Mouse (Mus musculus) ES-Bruce4 (cell line): ENCODE measurements around the gene Ndufs1. TPM values are rescaled to one million over a fixed set of nuclear protein-coding genes. Genes with fewer than 3 reads are reported as not detected.
"Not testable (repeated sequence)": the region's sequence is repeated elsewhere in the genome, so short reads cannot be mapped to it uniquely, and the experiment has no call there.

Source experiments
- H3K27ac ChIP-seq: 2 replicates; pipeline ENCODE4 v1.5.1; 2012; ENCODE audit warnings: low read length, inconsistent platforms; ENCODE audit not compliant: insufficient read depth
- H3K27me3 ChIP-seq: 2 replicates; pipeline ENCODE4 v1.6.1; 2012; ENCODE audit warnings: mild to moderate bottlenecking, low read length, inconsistent platforms; ENCODE audit not compliant: control insufficient read depth, poor library complexity, insufficient read depth, severe bottlenecking
- H3K36me3 ChIP-seq: 2 replicates; pipeline ENCODE4 v1.6.1; 2012; ENCODE audit warnings: inconsistent platforms, mild to moderate bottlenecking, low read length, moderate library complexity; ENCODE audit not compliant: control insufficient read depth, poor library complexity, insufficient read depth, severe bottlenecking
- H3K4me1 ChIP-seq: one replicate; pipeline ENCODE4 v1.8.1; 2011; ENCODE audit warnings: low read length; ENCODE audit not compliant: control insufficient read depth, insufficient read depth
- H3K4me3 ChIP-seq: 2 replicates; pipeline ENCODE4 v1.5.1; 2011; ENCODE audit warnings: low read depth, mild to moderate bottlenecking, low read length
- H3K9ac ChIP-seq: 2 replicates; pipeline ENCODE4 v1.6.1; 2012; ENCODE audit warnings: low read depth, mild to moderate bottlenecking, inconsistent platforms; ENCODE audit not compliant: poor library complexity, severe bottlenecking
- H3K9me3 ChIP-seq: replicated peaks from 2 replicates; pipeline ENCODE4 v1.6.1; 2012; ENCODE audit warnings: mild to moderate bottlenecking, low read length, inconsistent platforms; ENCODE audit not compliant: control insufficient read depth, poor library complexity, insufficient read depth, severe bottlenecking
- CTCF ChIP-seq: IDR thresholded peaks from one replicate; pipeline ENCODE4 v1.8.1; 2011; ENCODE audit warnings: low read depth, low read length
- EP300 ChIP-seq: IDR thresholded peaks from 2 replicates; pipeline ENCODE4 v1.6.1; 2011; ENCODE audit warnings: low read depth, low read length; ENCODE audit not compliant: insufficient read depth
- POLR2A ChIP-seq: IDR thresholded peaks from one replicate; pipeline ENCODE4 v1.8.1; 2011; ENCODE audit warnings: low read length; ENCODE audit not compliant: insufficient read depth
- polyA plus RNA-seq: library from polyadenylated mRNA; stranded (reverse); fragments of >200 nt; gene quantifications from 2 replicates; pipeline ENCODE4 v1.2.4, GENCODE M21; 2011; ENCODE audit warnings: low read depth; ENCODE audit not compliant: missing spikeins, insufficient read depth, insufficient read length

Ndufs1 gene
- polyA plus RNA-seq, 1 experiment: 106 TPM

DNA sequence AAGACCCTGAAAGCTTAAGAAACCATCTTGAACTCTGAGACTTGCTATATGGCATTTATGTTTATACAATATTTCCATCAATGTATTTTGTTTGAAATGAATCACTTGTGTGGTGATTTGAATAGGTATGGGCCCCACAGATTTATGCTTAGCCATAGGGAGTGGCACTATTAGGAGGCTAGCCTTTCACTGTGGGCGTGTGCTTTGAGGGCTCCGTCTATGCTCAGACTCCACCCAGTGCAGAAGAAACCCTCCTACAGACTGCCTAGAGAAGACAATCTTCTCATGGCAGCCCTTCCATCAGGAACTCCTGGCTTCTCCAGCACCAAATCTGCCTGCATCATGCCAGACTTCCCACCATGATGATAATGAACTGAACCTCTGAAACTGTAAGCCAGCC lies 8.0 kb downstream of the Ndufs1 start:
- Histone ChIP-seq H3K4me1 (no peaks in the 10 kb centered on the region), H3K9me3 (no peaks in the 10 kb centered on the region), H3K9ac (no peak overlapping the region), H3K36me3 (peaks cover 50% of the 10 kb centered on the region), H3K4me3 (no peak overlapping the region), H3K27ac (no peak overlapping the region), H3K27me3 (no peaks in the 10 kb centered on the region)
- TF ChIP-seq CTCF (no peak), POLR2A (no peak), EP300 (no peak)

DNA sequence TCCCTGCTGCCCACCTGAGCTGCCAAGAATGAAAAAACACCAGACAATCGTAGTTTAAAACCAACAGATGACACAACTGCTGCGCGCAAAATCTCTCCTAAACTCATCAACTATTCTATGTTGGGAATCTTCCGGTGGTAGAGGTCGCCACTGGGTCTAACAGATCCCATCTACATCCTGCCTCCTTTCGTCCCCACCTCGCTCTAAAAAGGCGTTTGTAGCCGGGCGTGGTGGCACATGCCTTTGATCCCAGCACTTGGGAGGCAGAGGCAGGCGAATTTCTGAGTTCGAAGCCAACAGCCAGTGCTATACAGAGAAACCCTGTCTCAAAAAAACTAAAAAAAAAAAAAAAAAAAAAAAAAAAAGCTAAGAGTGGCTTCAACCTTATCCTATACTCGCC lies 36.4 kb downstream of the Ndufs1 start:
- Histone ChIP-seq H3K27me3 (no peaks in the 10 kb centered on the region), H3K4me1 (peaks cover 3% of the 10 kb centered on the region), H3K4me3 (peak overlapping the region; percentile 35), H3K9ac (peak overlapping the region; percentile 68), H3K27ac (peak overlapping the region; percentile 100), H3K9me3 (no peaks in the 10 kb centered on the region), H3K36me3 (peaks cover 21% of the 10 kb centered on the region)
- TF ChIP-seq EP300: no peak
- no peak for TF ChIP-seq CTCF
- no peak for TF ChIP-seq POLR2A

DNA sequence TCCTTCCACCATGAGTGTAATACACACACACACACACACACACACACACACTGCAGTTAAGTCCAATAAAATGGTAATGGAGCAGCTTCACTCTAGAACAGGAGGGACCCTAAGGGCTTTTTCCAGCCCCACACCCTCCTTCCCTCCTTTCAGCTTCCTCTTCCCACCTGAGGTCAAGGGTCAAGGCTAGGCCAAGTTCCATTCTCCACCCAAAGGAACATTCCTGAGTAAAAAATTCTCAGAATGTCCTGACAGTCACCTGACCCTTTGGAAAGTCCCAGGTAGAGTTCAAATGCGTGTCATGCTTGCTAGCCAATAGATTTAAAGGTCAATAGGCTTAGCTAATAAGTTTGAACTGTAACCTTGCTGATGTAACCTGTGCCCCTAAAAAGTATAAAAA lies 38.0 kb downstream of the Ndufs1 start:
- not testable (repeated sequence) for H3K4me3 ChIP-seq, H3K4me1 ChIP-seq, H3K9me3 ChIP-seq, H3K27me3 ChIP-seq, H3K36me3 ChIP-seq
- H3K9ac ChIP-seq: 0 out of 2 replicates have a peak overlapping the region, but pooled peaks have one; percentile 68
- H3K27ac ChIP-seq: peak overlapping the region; percentile 100
- peak; percentile 99 for TF ChIP-seq EP300

DNA sequence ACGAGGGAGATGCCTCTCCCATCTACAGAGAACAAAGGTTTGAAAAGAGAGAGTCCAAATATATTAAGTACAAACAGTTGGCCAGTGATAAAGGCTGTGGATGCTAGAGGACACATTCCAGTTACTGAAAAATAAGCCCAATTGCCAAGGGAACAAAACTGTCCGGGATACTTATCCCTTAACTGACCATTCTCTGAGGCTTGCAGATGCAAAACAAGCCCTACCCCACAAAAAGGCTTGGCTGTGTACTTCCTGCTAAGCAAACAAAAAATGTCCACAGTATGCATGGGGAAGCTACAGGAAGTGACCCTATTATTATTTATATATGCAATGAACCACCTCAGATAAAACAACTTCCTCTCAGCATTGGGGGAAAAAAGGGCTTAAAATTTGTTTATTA lies 38.7 kb downstream of the Ndufs1 start:
- TF ChIP-seq POLR2A (no peak), EP300 (peak; percentile 77; the same call in 1 of the 2 replicates), CTCF (no peak)

DNA sequence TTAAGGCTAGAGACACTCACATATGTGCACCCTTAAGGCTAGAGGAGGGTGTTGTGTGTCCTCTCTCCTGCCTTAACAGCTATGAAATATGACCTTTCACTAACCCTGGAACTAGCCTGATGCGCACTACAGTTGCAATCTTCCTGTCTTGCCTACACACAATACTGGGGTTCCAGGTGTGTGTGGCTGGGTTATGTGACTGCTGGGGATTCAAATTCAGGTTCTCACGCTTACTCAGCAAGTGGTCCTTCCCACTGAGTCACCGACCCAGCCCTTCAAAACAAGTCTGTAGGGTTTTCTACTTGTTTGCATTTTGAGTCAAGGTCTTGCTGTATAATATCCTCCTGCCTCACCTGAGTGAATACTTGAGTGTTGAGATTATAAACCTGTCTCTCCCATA lies 42.1 kb downstream of the Ndufs1 start:
- H3K36me3 ChIP-seq: no peaks in the 10 kb centered on the region
- H3K4me3 ChIP-seq: no peak overlapping the region
- H3K27me3 ChIP-seq: no peaks in the 10 kb centered on the region
- H3K9ac ChIP-seq: no peak overlapping the region
- no peaks in the 10 kb centered on the region for H3K9me3 ChIP-seq
- peak overlapping the region; percentile 79 for H3K27ac ChIP-seq
- TF ChIP-seq EP300 (no peak), CTCF (no peak), POLR2A (no peak)
- H3K4me1 ChIP-seq: peaks cover 7% of the 10 kb centered on the region

More for the DNA sequence above, 38.7 kb downstream of the Ndufs1 start:
- H3K9ac ChIP-seq: peak overlapping the region; percentile 35; the same call in 1 of the 2 replicates
- no peaks in the 10 kb centered on the region for H3K9me3 ChIP-seq
- H3K27me3 ChIP-seq: no peaks in the 10 kb centered on the region
- H3K4me3 ChIP-seq: no peak overlapping the region
- H3K4me1 ChIP-seq: peaks cover 5% of the 10 kb centered on the region
- peaks cover under 1% of the 10 kb centered on the region for H3K36me3 ChIP-seq
- H3K27ac ChIP-seq: peak overlapping the region; percentile 100

DNA sequence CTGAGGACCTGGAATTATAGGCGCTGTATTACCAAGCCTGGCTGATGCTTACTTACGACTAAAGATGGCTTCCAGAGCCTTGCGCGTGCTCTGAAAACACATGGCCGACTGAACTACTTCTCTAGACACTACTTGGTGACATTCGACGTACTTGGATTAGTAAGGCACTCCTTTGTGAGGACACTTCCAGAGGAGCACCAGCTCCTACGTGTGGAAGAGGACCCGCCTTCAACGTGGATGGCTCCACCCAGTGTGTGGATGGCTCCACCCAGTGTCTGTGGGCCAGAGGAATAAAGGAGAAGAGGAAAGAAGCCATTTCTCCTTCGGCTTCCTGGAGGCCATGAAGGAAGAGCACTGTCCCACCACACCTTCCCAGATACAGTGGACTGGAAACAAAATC lies 44.9 kb downstream of the Ndufs1 start:
- Histone ChIP-seq H3K4me1 (peaks cover 4% of the 10 kb centered on the region), H3K27me3 (no peaks in the 10 kb centered on the region), H3K4me3 (no peak overlapping the region), H3K9me3 (no peaks in the 10 kb centered on the region), H3K27ac (0 out of 2 replicates have a peak overlapping the region, but pooled peaks have one; percentile 22), H3K9ac (no peak overlapping the region), H3K36me3 (no peaks in the 10 kb centered on the region)
- TF ChIP-seq CTCF: no peak
- no peak for TF ChIP-seq POLR2A
- no peak for TF ChIP-seq EP300
